Mouse (Mus musculus): ENCODE measurements around the gene Magohb. TPM values are rescaled to one million over a fixed set of nuclear protein-coding genes. Genes with fewer than 3 reads are reported as not detected.

The Magohb gene
- polyA plus RNA-seq, 1 experiment, result 1.7 TPM

GRCm38 (mm10) chr6:131264175-131264574, 28.9 kb downstream of the Magohb start:
- no peak overlapping the region for H3K4me3 ChIP-seq (replicated peaks; ENCODE audit: extremely low read depth, low read depth, low read length)
- WGBS, result 81% methylated on average over 5 of the region's 5 CpGs
- no peak for DNase-seq
- TF ChIP-seq CTCF (IDR thresholded peaks at IDR 0.05; ENCODE audit: insufficient read depth, low read length) (no peak), POLR2A (IDR thresholded peaks at IDR 0.05; ENCODE audit: borderline replicate concordance, extremely low read depth, low read depth, low read length) (no peak)
- H3K4me1 ChIP-seq (ENCODE audit: control insufficient read depth, insufficient read depth, low read length), result no peaks in the 10 kb centered on the region

GRCm38 (mm10) chr6:131262778-131263177, 30.3 kb downstream of the Magohb start:
- TF ChIP-seq POLR2A (IDR thresholded peaks at IDR 0.05; ENCODE audit: borderline replicate concordance, extremely low read depth, low read depth, low read length) (no peak), CTCF (IDR thresholded peaks at IDR 0.05; ENCODE audit: insufficient read depth, low read length) (no peak)
- H3K4me3 ChIP-seq (replicated peaks; ENCODE audit: extremely low read depth, low read depth, low read length), result no peak overlapping the region
- H3K4me1 ChIP-seq (ENCODE audit: control insufficient read depth, insufficient read depth, low read length), result no peaks in the 10 kb centered on the region
- 55% methylated on average over 3 of the region's 3 CpGs for WGBS
- DNase-seq, result no peak

DNA sequence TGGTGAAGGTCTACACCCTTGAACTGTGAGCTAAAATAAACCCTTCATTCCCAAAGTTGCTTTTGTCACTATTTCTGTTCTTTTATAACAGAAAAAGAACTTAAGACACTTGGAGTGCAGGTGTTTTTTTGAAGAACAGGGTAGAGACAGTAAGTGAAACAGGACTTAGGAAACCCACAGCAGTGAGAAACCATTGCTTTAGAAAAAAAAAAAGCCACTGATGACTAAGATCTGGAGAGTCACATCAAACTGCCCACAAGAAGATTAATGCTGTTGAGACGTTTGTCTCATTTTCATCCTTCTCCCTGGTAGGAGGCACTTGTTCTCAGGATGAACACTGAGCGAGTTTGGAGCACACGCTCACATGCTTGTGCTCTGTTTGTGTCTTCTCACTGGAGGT, 31.0 kb downstream of the Magohb start:
- TF ChIP-seq POLR2A (IDR thresholded peaks at IDR 0.05; ENCODE audit: borderline replicate concordance, extremely low read depth, low read depth, low read length) (no peak), CTCF (IDR thresholded peaks at IDR 0.05; ENCODE audit: insufficient read depth, low read length) (no peak)
- Histone ChIP-seq H3K4me3 (replicated peaks; ENCODE audit: extremely low read depth, low read depth, low read length) (no peak overlapping the region), H3K4me1 (ENCODE audit: control insufficient read depth, insufficient read depth, low read length) (no peaks in the 10 kb centered on the region)
- 69% methylated on average over 3 of the region's 3 CpGs for WGBS
- DNase-seq, result no peak

DNA sequence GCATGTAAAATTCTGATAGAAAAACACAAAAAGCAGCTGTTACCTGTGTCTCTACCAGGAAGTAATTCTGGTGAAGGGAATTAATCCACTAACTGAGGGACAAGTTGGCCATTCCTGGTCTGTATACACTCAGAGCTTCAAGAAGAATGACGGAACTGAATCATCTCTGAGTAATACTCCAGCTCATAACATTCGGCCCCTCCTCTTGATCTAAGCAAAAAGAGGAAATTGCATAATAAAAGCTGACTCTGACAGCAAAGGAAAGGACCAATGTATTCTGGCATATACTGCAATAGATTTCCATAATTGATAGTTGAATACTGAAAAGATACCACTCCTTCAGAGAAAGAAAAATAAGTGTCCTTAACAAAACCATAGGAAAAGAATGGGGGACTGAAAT, 45.8 kb downstream of the Magohb start, which contains the start of gene Klra2:
Gene Klra2 (minus strand): TSS at position 157 of the 400 bp plus-strand sequence.
- H3K4me1 ChIP-seq (ENCODE audit: control insufficient read depth, insufficient read depth, low read length), result no peaks in the 10 kb centered on the region
- no peak for DNase-seq
- TF ChIP-seq POLR2A (IDR thresholded peaks at IDR 0.05; ENCODE audit: borderline replicate concordance, extremely low read depth, low read depth, low read length) (no peak), CTCF (IDR thresholded peaks at IDR 0.05; ENCODE audit: insufficient read depth, low read length) (no peak)
- H3K4me3 ChIP-seq (replicated peaks; ENCODE audit: extremely low read depth, low read depth, low read length), result no peak within 1 kb of the TSS
- 68% methylated on average over 2 of the region's 2 CpGs for WGBS

DNA sequence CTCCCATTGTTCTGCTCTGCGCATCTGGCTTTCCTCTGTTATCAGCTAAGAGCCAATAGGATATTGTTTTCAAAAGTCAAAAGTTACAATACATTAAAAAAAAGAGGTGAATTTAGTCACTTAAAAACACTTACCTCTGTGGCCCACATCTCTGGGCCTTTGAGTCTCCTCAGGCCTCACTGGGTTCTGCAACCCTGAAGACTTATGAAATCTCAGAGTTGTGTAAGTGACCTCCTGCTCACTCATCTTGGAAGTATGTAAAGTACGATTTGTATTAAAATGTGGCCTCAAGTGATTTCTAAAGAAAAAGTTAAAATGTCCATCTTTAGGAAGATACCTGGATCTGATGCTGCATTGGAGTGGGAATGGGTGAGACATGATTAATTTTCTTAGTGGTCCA, 48.0 kb downstream of the Magohb start:
- no peaks in the 10 kb centered on the region for H3K4me1 ChIP-seq (ENCODE audit: control insufficient read depth, insufficient read depth, low read length)
- no peak overlapping the region for H3K4me3 ChIP-seq (replicated peaks; ENCODE audit: extremely low read depth, low read depth, low read length)
- no peak for DNase-seq
- no peak for TF ChIP-seq CTCF (IDR thresholded peaks at IDR 0.05; ENCODE audit: insufficient read depth, low read length)
- no peak for TF ChIP-seq POLR2A (IDR thresholded peaks at IDR 0.05; ENCODE audit: borderline replicate concordance, extremely low read depth, low read depth, low read length)
- WGBS, result 52% methylated on average over 2 of the region's 2 CpGs

Other genes with a start within 250 kb of the Magohb start
- 0.55 and 1.8 TPM in 2 replicates for gene Klra2, start 45.9 kb downstream of the Magohb start, polyA plus RNA-seq (2012; rRNA removed)
- 0.45 and 0.71 TPM in 2 replicates for gene Styk1, start 60.4 kb upstream of the Magohb start, polyA plus RNA-seq (2012; rRNA removed)
- gene Ybx3, start 95.2 kb upstream of the Magohb start, polyA plus RNA-seq (2012; rRNA removed), result 77.9 and 84.9 TPM in 2 replicates
- not detected in 2 replicates for gene 5430401F13Rik, start 193.2 kb upstream of the Magohb start, polyA plus RNA-seq (2012; rRNA removed)
- not detected in 2 replicates for gene Gm6619, start 193.2 kb upstream of the Magohb start, polyA plus RNA-seq (2012; rRNA removed)